Mouse (Mus musculus) liver, adult 2 months (tissue): ENCODE results near the gene Mettl1.

Experiments
- CTCF ChIP-seq: fragments of 200-500 bp; IDR thresholded peaks from 2 replicates; pipeline ENCODE4 v1.5.1; 2011; ENCODE audit warnings: low read depth, low read length, control low read depth
- POLR2A ChIP-seq: fragments of 200-500 bp; IDR thresholded peaks from 2 replicates; pipeline ENCODE4 v1.6.1; 2011; ENCODE audit warnings: low read length, control low read depth; ENCODE audit not compliant: insufficient read depth; ENCODE audit errors: extremely low read depth

DNA sequence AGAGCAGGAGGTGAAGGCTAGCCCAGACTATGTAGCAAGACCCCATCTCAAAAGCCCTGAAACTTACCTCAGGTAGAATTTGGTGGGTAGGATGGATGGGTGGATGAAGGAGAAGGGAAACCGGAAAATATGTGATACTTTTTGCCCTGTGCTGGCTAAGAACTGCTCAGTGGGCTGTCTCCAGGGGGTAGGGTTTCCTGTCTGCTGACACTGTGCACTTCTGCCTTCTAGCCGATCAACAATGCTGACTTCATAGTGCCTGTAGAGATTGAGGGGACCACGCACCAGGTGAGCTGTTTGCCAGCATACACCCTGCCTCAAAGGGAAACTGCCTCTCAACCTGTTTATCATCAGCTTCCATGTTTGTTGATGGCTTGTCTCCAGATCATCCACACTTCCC is 47.6 kb upstream of the Mettl1 start:
- no peak for TF ChIP-seq CTCF
- no peak for TF ChIP-seq POLR2A
